Mouse (Mus musculus) heart, embryonic 14.5 days (tissue): Measurements from ENCODE around the gene Rnf133. TPM values are rescaled to one million over a fixed set of nuclear protein-coding genes. Genes with fewer than 3 reads are reported as not detected.

Experiments
- ATAC-seq: fragments of 200-750 bp; cut with Nextera tagmentation; 2 replicates; pipeline ENCODE4 v1.8.0; 2017; ENCODE audit warnings: low read depth, moderate TSS enrichment; ENCODE audit not compliant: insufficient number of reproducible peaks, insufficient read depth, low FRiP score
- H3K27ac ChIP-seq, 2 experiments: fragments of 200-500 bp in 1 of 2; fragments of 300-500 bp in 1 of 2; sonication (generic) in 1 of 2; replicated peaks in 1 of 2; 2 replicates each; pipeline ENCODE4 v1.5.1; 2012 to 2014; ENCODE audit warnings: low read depth in 2 of 2, low read length in 2 of 2, control low read depth in 1 of 2, mild to moderate bottlenecking in 1 of 2, mixed read lengths in 1 of 2; ENCODE audit not compliant: control insufficient read depth in 1 of 2, insufficient read depth in 1 of 2
- H3K27me3 ChIP-seq: fragments of 300-500 bp; sonication (generic); 2 replicates; pipeline ENCODE4 v1.6.1; 2014; ENCODE audit warnings: mild to moderate bottlenecking, low read length, control low read depth; ENCODE audit not compliant: control insufficient read depth, insufficient read depth
- H3K36me3 ChIP-seq: fragments of 300-500 bp; sonication (generic); 2 replicates; pipeline ENCODE4 v1.6.1; 2014; ENCODE audit warnings: mild to moderate bottlenecking, control low read depth, low read length, mixed read lengths; ENCODE audit not compliant: control insufficient read depth, insufficient read depth
- H3K4me1 ChIP-seq, 2 experiments: fragments of 200-500 bp in 1 of 2; fragments of 300-500 bp in 1 of 2; sonication (generic) in 1 of 2; 2 replicates each; pipeline ENCODE4 v1.6.1; 2012 to 2014; ENCODE audit warnings: low read length in 2 of 2, control low read depth in 1 of 2, mixed read lengths in 1 of 2; ENCODE audit not compliant: control insufficient read depth in 2 of 2, insufficient read depth in 2 of 2
- H3K4me2 ChIP-seq: fragments of 300-500 bp; sonication (generic); 2 replicates; pipeline ENCODE4 v1.6.1; 2014; ENCODE audit warnings: mild to moderate bottlenecking, low read length
- H3K4me3 ChIP-seq, 2 experiments: fragments of 200-500 bp in 1 of 2; fragments of 300-500 bp in 1 of 2; sonication (generic) in 1 of 2; 2 replicates each; pipeline ENCODE4 v1.5.1; 2012 to 2014; ENCODE audit warnings: low read length in 2 of 2, mild to moderate bottlenecking in 2 of 2, control low read depth in 1 of 2, low read depth in 1 of 2, moderate library complexity in 1 of 2; ENCODE audit not compliant: control insufficient read depth in 1 of 2, insufficient read depth in 1 of 2
- H3K9ac ChIP-seq: fragments of 300-500 bp; sonication (generic); 2 replicates; pipeline ENCODE4 v1.6.1; 2014; ENCODE audit warnings: mild to moderate bottlenecking, low read length
- H3K9me3 ChIP-seq: fragments of 300-500 bp; sonication (generic); 2 replicates; pipeline ENCODE4 v1.6.1; 2016; ENCODE audit warnings: low read length, control low read depth; ENCODE audit not compliant: control insufficient read depth
- WGBS: fragments of 180-500 bp; shearing (Covaris S2); extraction: QIAGEN DNeasy Blood & Tissue Kit; methylation state at CpG from one replicate; pipeline ENCODE4 v1.1.7; 2014; 5-methylcytosine and 5-hydroxymethylcytosine counted together
- polyA plus RNA-seq: library from polyadenylated mRNA; unstranded; fragments of >200 nt; fragmentation: Nextera tagmentation; extraction: Ambion mirVana; gene quantifications from 2 replicates; pipeline ENCODE4 v1.2.1, GENCODE M21; 2014

Gene Rnf133
- polyA plus RNA-seq = not detected in 2 replicates

DNA sequence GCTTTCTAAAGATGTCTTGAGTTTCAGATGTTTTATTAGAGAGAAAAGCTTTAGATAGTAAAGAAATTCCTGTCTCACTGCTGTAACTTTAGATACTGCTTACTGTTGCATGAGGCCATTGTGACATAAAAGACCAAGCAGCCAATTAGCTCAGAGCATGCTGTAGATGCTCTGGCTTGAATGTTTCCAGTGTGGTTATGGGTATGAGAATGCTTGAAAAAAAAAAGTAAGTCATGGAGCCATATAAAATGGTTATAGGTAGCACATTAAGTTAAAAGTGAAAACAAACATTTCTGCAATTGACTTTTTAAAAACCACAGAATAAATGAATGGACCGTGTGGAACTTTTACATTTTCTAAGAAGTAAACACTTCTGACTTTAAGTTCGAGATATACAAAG lies at the start of gene Rnf133:
Rnf133 (minus strand) TSS at position 101 of the 400 bp plus-strand sequence.
- Histone ChIP-seq H3K4me1 (peaks cover 2 to 3% of the 10 kb centered on the region in 2 experiments; a peak in 1 of 4 replicates), H3K4me2 (no peak within 1 kb of the TSS), H3K36me3 (no peaks in the 10 kb centered on the region), H3K27ac (no peak within 1 kb of the TSS), H3K9me3 (no peaks in the 10 kb centered on the region), H3K4me3 (no peak within 1 kb of the TSS), H3K9ac (no peak within 1 kb of the TSS), H3K27me3 (no peaks in the 10 kb centered on the region)
- ATAC-seq = no peak
- WGBS = 82% methylated on average over 2 of the region's 2 CpGs

DNA sequence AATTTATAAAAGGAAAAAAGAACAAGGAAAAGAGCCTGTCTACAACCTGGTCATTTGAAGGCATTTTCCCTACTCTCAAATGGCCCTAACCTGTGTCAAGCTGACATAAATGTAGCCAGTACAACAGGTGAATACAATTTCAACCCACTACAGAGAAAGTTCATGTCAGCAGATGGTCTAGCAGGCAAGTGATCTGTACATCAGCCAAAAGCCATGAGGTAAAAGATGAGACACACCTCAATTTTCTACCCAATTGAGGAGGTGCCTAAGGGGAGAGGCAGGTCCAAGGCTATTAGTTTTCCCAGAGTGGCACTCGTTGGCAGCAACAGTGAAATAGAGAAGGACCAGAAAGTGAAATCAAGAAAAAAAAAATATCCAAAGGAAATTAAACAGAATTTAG lies 28.1 kb upstream of the Rnf133 start:
- no peak overlapping the region for H3K4me3 ChIP-seq
- no peak for ATAC-seq
- no peak overlapping the region for H3K27ac ChIP-seq
- H3K9me3 ChIP-seq = no peaks in the 10 kb centered on the region
- H3K36me3 ChIP-seq = no peaks in the 10 kb centered on the region
- H3K4me1 ChIP-seq = no peaks in the 10 kb centered on the region
- H3K4me2 ChIP-seq = no peak overlapping the region
- H3K27me3 ChIP-seq = no peaks in the 10 kb centered on the region
- WGBS = 40% methylated on average over 1 of the region's 1 CpGs
- no peak overlapping the region for H3K9ac ChIP-seq

DNA sequence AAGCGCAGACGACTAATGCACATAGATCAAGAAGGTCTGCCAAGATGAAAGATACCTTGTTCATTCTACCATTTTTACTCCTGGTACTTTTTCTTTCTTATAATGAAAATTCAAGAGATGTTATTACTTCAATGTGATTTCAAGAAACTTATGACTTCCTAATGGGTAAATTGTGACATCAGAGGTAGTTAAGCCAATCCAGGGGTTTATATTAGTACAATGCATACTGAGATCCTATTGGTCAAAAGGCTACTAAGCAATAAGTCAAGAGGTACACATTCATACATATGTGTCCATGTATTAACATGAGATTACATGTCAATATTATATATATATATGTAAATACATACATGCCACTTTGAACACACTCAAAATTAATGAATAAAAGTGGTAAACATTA lies 4.9 kb upstream of the Rnf133 start, which contains the start of gene Rnf148:
Rnf148 (minus strand) TSS at position 101 of the 400 bp plus-strand sequence.
- no peak for ATAC-seq

DNA sequence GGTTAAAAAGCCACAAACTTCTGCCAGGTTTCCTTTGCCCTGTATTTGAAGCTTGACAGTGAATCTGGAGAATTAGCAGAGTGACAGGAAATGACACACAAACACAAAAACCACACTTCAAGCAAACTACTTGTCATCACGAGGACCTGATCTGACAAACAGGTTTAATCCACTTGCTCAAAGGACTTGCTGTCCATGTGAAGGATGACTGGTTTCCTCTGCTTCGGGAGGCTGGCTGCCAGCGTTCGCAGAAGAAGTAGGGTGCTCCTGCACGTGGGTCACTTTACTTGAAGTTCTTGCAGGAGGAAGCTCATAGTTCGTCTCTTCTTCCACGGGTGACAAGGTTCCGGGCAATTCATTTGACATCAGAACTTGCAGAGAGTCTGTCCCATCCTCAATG lies 1.4 kb downstream of the Rnf133 start:
- H3K9ac ChIP-seq = no peak overlapping the region
- no peaks in the 10 kb centered on the region for H3K36me3 ChIP-seq
- peaks cover 2 to 3% of the 10 kb centered on the region in 2 experiments; a peak in 1 of 4 replicates for H3K4me1 ChIP-seq
- H3K9me3 ChIP-seq = no peaks in the 10 kb centered on the region
- no peaks in the 10 kb centered on the region for H3K27me3 ChIP-seq
- H3K27ac ChIP-seq = no peak overlapping the region
- 61% methylated on average over 8 of the region's 8 CpGs for WGBS
- no peak for ATAC-seq
- H3K4me2 ChIP-seq = no peak overlapping the region
- no peak overlapping the region for H3K4me3 ChIP-seq

More for the DNA sequence above, 4.9 kb upstream of the Rnf133 start, which contains the start of gene Rnf148:
- Histone ChIP-seq H3K4me3 (no peak within 1 kb of the TSS), H3K27me3 (no peaks in the 10 kb centered on the region), H3K36me3 (no peaks in the 10 kb centered on the region), H3K9ac (no peak within 1 kb of the TSS), H3K27ac (no peak within 1 kb of the TSS), H3K4me1 (no peaks in the 10 kb centered on the region), H3K4me2 (no peak within 1 kb of the TSS), H3K9me3 (no peaks in the 10 kb centered on the region)
- WGBS = 72% methylated on average over 2 of the region's 2 CpGs

DNA sequence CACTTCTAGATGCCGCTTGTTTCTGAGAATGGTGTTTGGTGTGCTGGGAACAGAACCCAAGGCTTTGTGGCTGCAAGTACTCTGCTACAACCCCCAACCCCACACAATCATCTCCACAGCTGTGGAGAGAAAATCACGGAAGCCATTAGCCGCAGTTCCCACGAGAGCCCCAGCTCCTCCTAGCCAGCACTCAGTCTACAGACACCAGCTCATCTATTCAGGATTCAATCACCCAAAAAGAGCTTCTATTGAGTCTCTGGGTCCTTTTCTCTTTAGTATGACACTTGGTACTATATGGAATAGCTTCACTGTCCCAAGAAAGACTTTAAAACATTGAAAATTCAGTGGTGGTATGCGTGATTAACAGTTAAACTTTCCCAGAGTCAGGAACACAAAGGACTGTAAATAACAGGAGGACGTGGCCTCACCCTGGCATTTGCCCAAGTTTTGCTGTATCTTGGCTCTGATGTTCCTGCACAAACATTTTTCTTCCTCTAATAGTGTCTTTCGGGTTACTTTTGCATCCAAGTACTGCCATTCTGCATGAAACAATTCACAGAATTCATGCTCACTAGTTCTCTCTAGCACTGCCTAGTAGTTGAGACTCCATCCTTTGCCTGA lies 2.4 kb downstream of the Rnf133 start:
- H3K27ac ChIP-seq = no peak overlapping the region; a peak in 1 of 4 replicates
- WGBS = 62% methylated on average over 7 of the region's 7 CpGs
- no peaks in the 10 kb centered on the region for H3K27me3 ChIP-seq

DNA sequence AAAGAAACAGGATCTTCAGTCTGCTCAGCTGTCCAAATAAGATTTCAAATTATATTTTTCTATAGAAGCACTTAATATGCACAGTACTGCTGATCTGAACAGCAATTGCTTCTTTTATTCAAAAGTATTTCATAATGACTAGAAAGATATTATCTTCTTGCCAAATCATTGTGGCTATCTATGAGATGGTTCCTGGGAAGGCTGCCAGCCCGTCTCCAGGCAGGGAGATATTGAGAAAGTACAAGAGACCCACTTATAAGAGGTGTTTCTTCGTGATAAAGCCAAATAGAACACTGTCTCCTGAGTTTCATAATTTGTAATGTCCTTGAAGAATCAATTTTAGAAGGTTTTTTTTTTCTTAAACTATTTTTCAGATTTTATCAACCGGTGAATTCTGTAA lies 13.0 kb downstream of the Rnf133 start:
- Histone ChIP-seq H3K36me3 (no peaks in the 10 kb centered on the region), H3K4me2 (no peak overlapping the region), H3K27ac (no peak overlapping the region), H3K9me3 (no peaks in the 10 kb centered on the region), H3K4me1 (no peaks in the 10 kb centered on the region), H3K4me3 (no peak overlapping the region), H3K27me3 (no peaks in the 10 kb centered on the region), H3K9ac (no peak overlapping the region)
- 65% methylated on average over 3 of the region's 3 CpGs for WGBS
- no peak for ATAC-seq

More for the DNA sequence above, 2.4 kb downstream of the Rnf133 start:
- no peaks in the 10 kb centered on the region for H3K9me3 ChIP-seq
- H3K9ac ChIP-seq = no peak overlapping the region
- H3K36me3 ChIP-seq = no peaks in the 10 kb centered on the region
- no peak overlapping the region for H3K4me2 ChIP-seq
- H3K4me3 ChIP-seq = no peak overlapping the region
- H3K4me1 ChIP-seq = peaks cover 2 to 3% of the 10 kb centered on the region in 2 experiments; a peak in 1 of 4 replicates
- no peak for ATAC-seq

DNA sequence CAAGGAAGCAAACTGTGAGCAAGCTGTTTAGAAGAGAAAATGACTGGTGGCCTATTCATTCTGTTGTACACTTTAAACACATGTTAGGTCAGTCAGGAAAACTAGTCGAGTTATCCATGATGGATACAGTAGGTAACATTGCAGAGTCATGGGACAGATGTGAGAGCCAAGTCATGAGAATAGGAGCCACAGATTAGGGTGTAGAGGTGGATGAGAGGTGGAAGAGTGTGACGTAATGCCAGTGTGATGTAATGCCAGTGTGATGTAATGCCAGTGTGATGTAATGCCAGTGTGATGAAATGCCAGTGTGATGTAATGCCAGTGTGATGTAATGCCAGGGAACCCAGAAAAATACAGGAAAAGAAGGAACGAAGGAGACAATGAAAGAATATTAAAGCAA lies 14.9 kb downstream of the Rnf133 start:
- Histone ChIP-seq H3K9ac (no peak overlapping the region), H3K27ac (no peak overlapping the region), H3K9me3 (no peaks in the 10 kb centered on the region), H3K4me2 (no peak overlapping the region), H3K4me1 (peaks cover 2% of the 10 kb centered on the region in 2 experiments; a peak in 1 of 4 replicates), H3K4me3 (no peak overlapping the region), H3K36me3 (no peaks in the 10 kb centered on the region), H3K27me3 (no peaks in the 10 kb centered on the region)
- 85% methylated on average over 3 of the region's 3 CpGs for WGBS
- ATAC-seq = no peak

DNA sequence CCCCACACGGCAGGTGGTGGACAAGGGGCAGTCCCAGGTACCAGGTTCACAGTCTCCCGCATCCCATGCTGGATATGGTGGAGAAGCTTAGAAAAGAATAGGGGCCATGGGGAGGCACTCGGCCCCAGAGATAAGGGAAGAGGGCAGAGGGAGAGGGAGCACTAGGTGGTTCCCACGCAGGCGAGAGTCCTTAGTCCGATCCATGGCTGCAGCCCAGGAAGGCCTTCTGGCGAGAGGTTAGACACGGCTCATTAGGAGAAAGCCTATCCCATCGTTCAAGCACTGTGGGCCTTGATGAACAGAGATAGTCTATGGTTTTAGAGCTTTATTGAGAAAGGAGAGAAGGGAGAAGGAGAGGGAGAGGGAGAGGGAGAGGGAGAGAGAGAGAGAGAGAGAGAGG lies 16.1 kb downstream of the Rnf133 start:
- no peak for ATAC-seq
- 76% methylated on average over 9 of the region's 9 CpGs for WGBS
- no peaks in the 10 kb centered on the region for H3K27me3 ChIP-seq
- no peak overlapping the region for H3K27ac ChIP-seq
- H3K4me1 ChIP-seq = peaks cover 2 to 3% of the 10 kb centered on the region in 2 experiments; a peak in 1 of 4 replicates
- H3K9me3 ChIP-seq = no peaks in the 10 kb centered on the region
- no peak overlapping the region for H3K4me3 ChIP-seq
- no peak overlapping the region for H3K9ac ChIP-seq
- no peaks in the 10 kb centered on the region for H3K36me3 ChIP-seq
- H3K4me2 ChIP-seq = no peak overlapping the region
